Mouse (Mus musculus) heart, adult 2 months (tissue): Measurements from ENCODE around the gene Rpl19. TPM values are rescaled to one million over a fixed set of nuclear protein-coding genes. Genes with fewer than 3 reads are reported as not detected.

Experiments
- DNase-seq, 2 experiments: peaks; one replicate each; pipeline ENCODE4 v3.0.0; 2021
- H3K27ac ChIP-seq: fragments of 200-600 bp; 2 replicates; pipeline ENCODE4 v1.8.1; 2022
- H3K27me3 ChIP-seq: fragments of 200-500 bp; 2 replicates; pipeline ENCODE4 v1.6.1; 2012; ENCODE audit warnings: mild to moderate bottlenecking, low read length, inconsistent platforms, mixed read lengths; ENCODE audit not compliant: control insufficient read depth, insufficient read depth
- H3K36me3 ChIP-seq: fragments of 200-500 bp; 2 replicates; pipeline ENCODE4 v1.6.1; 2012; ENCODE audit warnings: low read length, inconsistent platforms; ENCODE audit not compliant: control insufficient read depth, insufficient read depth
- H3K4me1 ChIP-seq: fragments of 200-500 bp; 2 replicates; pipeline ENCODE4 v1.6.1; 2011; ENCODE audit warnings: low read length; ENCODE audit not compliant: control insufficient read depth, insufficient read depth
- H3K4me3 ChIP-seq: fragments of 200-600 bp; 2 replicates; pipeline ENCODE4 v1.8.1; 2022
- H3K79me2 ChIP-seq: fragments of 200-500 bp; replicated peaks from 2 replicates; pipeline ENCODE4 v1.6.1; 2012; ENCODE audit warnings: mild to moderate bottlenecking, inconsistent platforms, low read length, moderate library complexity, mixed read lengths; ENCODE audit not compliant: control insufficient read depth, insufficient read depth
- H3K9ac ChIP-seq: fragments of 200-500 bp; 2 replicates; pipeline ENCODE4 v1.6.1; 2012; ENCODE audit warnings: low read depth, mild to moderate bottlenecking, control low read depth, inconsistent platforms, low read length, mixed read lengths
- CTCF ChIP-seq: fragments of 200-600 bp; IDR thresholded peaks from 2 replicates; pipeline ENCODE4 v1.8.1; 2022; ENCODE audit warnings: antibody characterized with exemption, mild to moderate bottlenecking, moderate library complexity
- EP300 ChIP-seq: fragments of 200-500 bp; IDR thresholded peaks from 2 replicates; pipeline ENCODE4 v1.6.1; 2011; ENCODE audit warnings: low read depth, low read length, control low read depth; ENCODE audit not compliant: insufficient read depth
- POLR2A ChIP-seq: fragments of 200-500 bp; IDR thresholded peaks from 2 replicates; pipeline ENCODE4 v1.6.1; 2011; ENCODE audit warnings: mild to moderate bottlenecking, low read depth, low read length, control low read depth; ENCODE audit not compliant: insufficient read depth
- WGBS: fragments of 180-500 bp; shearing (Covaris S2); methylation state at CpG from one replicate; pipeline ENCODE4 v1.1.7; 2018; 5-methylcytosine and 5-hydroxymethylcytosine counted together
- intact Hi-C: fragments of 180-260 bp; cut with DNase I; formaldehyde crosslinking; loops from one replicate; pipeline ENCODE4 v1.15.1; 2025
- polyA plus RNA-seq: library from polyadenylated mRNA; depleted of rRNA; stranded (reverse); fragments of >200 nt; gene quantifications from 2 replicates; pipeline ENCODE4 v1.2.3, GENCODE M21; 2012
- total RNA-seq, 2 experiments: library from RNA; stranded (reverse); gene quantifications; 2 replicates each; pipeline ENCODE4 v1.2.3; 2021

Rpl19 gene
- total and polyA plus RNA-seq, 3 experiments = 348 to 604 (median 505) TPM

- H3K4me1 ChIP-seq = peaks cover 2% of the 10 kb centered on the region; the same call in 1 of the 2 replicates
- no peaks in the 10 kb centered on the region for H3K36me3 ChIP-seq
- intact Hi-C loops = no loop called here
- H3K9ac ChIP-seq = no peak overlapping the region
- TF ChIP-seq POLR2A (no peak), CTCF (no peak), EP300 (no peak)
- H3K4me3 ChIP-seq = no peak overlapping the region
- H3K27ac ChIP-seq = no peak overlapping the region
- H3K27me3 ChIP-seq = no peaks in the 10 kb centered on the region
- 50% methylated on average over 8 of the region's 8 CpGs for WGBS
- DNase-seq = no peak
- no peaks in the 10 kb centered on the region for H3K79me2 ChIP-seq
Observed at GRCm38 (mm10) chr11:98019883-98020610, 6.5 kb upstream of the Rpl19 start.

- Histone ChIP-seq H3K27me3 (no peaks in the 10 kb centered on the region), H3K4me3 (no peak overlapping the region), H3K4me1 (peaks cover 2% of the 10 kb centered on the region; the same call in 1 of the 2 replicates), H3K79me2 (no peaks in the 10 kb centered on the region), H3K27ac (no peak overlapping the region), H3K36me3 (no peaks in the 10 kb centered on the region), H3K9ac (no peak overlapping the region)
- no peak for TF ChIP-seq POLR2A
- TF ChIP-seq EP300 = no peak
- TF ChIP-seq CTCF = no peak
- no peak for DNase-seq
- WGBS = 76% methylated on average over 1 of the region's 1 CpGs
- intact Hi-C loops = no loop called here
Observed at GRCm38 (mm10) chr11:98020710-98021109, 5.8 kb upstream of the Rpl19 start.

DNA sequence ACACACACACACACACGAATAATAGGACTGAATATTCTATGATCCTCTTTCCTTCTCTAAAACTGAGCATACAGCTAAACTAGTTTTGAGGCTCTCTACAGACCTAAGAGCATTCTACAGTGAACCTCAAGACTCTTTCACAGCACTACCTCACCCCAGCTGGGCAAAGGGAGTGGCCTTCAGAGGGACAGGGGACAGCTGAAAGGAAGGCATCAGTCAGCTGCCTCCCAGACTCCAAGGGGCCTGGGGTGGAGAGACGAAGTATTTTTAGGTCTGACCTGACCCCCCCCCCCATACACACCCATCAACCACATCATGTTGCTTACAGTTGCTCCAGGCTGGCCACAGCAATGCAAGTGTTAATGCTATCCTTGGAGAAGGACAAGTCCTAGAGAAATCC is 5.4 kb upstream of the Rpl19 start:
- Histone ChIP-seq H3K4me1 (peaks cover 2% of the 10 kb centered on the region; the same call in 1 of the 2 replicates), H3K36me3 (no peaks in the 10 kb centered on the region), H3K79me2 (no peaks in the 10 kb centered on the region), H3K27me3 (no peaks in the 10 kb centered on the region), H3K27ac (no peak overlapping the region), H3K4me3 (no peak overlapping the region), H3K9ac (no peak overlapping the region)
- 61% methylated on average over 2 of the region's 2 CpGs for WGBS
- TF ChIP-seq CTCF = no peak
- TF ChIP-seq EP300 = no peak
- TF ChIP-seq POLR2A = no peak
- DNase-seq = no peak
- intact Hi-C loops = no loop called here

DNA sequence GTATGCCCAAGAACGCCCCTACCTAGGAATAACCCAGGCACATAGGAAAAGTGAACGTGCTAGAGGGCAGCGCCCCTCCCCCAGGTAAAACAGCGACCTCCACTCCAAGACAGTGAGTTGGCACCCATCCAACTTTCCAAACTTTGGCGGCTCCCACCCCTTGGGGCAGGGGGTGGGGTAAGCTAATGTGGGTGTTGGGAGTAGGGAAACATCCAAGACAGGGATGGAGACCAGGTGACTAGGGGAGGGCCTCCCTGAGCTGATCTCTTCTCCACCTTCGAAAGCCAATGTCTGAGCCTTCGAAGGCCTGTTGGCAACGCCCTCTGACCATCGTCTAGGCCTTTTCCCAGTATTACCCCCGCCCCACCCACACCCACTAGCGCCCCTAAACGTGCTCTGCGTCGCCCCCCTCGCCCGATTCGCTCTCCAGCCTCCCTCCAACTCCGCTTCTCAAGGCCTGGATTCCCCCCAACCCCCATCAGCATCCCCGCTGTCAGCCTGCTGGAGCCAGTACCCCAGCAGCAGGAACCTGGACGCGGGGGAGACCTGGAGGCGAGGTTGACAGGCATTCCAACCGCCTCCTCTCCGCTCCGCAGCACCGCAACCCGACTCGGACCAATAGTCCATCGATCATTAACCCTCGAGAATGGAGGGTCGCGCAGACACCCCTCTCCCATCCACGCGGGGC is 4.8 kb upstream of the Rpl19 start:
- intact Hi-C loops = no loop called here
- peak overlapping the region; percentile 90 for H3K9ac ChIP-seq
- 5% methylated on average over 33 of the region's 34 CpGs for WGBS

DNA sequence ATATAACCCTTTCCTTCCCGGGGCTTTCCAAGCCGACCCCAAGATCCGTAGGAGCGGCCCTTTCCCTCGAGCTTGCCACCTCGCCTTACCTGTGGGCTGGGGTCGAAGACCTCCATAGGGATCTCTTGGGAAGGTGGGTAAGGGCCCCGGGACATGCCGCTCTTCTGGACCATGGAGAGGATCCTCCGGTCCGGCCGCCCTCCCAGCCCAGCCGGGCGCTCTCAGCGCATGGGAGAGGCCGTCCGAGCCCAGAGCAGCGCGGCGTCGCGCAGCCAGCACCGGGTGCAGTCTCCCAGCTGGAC is 4.3 kb upstream of the Rpl19 start:
- intact Hi-C loops = no loop called here
- H3K4me3 ChIP-seq = peak overlapping the region; percentile 95
- TF ChIP-seq POLR2A (no peak), EP300 (no peak), CTCF (no peak)
- peaks cover 2% of the 10 kb centered on the region; the same call in 1 of the 2 replicates for H3K4me1 ChIP-seq
- H3K36me3 ChIP-seq = no peaks in the 10 kb centered on the region
- H3K27me3 ChIP-seq = no peaks in the 10 kb centered on the region
- H3K27ac ChIP-seq = peak overlapping the region; percentile 76
- DNase-seq = no peak
- peaks cover 3% of the 10 kb centered on the region for H3K79me2 ChIP-seq
- peak overlapping the region; percentile 90 for H3K9ac ChIP-seq
- WGBS = 1% methylated on average over 23 of the region's 23 CpGs

More for the DNA sequence above, 4.8 kb upstream of the Rpl19 start:
- H3K4me3 ChIP-seq = peak overlapping the region; percentile 95
- no peaks in the 10 kb centered on the region for H3K79me2 ChIP-seq
- H3K36me3 ChIP-seq = no peaks in the 10 kb centered on the region
- no peaks in the 10 kb centered on the region for H3K27me3 ChIP-seq
- peak overlapping the region; percentile 76 for H3K27ac ChIP-seq
- peak in 1 of 2 experiments; percentile 41 for DNase-seq
- TF ChIP-seq POLR2A = no peak
- TF ChIP-seq EP300 = no peak
- TF ChIP-seq CTCF = no peak
- H3K4me1 ChIP-seq = peaks cover 2% of the 10 kb centered on the region; the same call in 1 of the 2 replicates

DNA sequence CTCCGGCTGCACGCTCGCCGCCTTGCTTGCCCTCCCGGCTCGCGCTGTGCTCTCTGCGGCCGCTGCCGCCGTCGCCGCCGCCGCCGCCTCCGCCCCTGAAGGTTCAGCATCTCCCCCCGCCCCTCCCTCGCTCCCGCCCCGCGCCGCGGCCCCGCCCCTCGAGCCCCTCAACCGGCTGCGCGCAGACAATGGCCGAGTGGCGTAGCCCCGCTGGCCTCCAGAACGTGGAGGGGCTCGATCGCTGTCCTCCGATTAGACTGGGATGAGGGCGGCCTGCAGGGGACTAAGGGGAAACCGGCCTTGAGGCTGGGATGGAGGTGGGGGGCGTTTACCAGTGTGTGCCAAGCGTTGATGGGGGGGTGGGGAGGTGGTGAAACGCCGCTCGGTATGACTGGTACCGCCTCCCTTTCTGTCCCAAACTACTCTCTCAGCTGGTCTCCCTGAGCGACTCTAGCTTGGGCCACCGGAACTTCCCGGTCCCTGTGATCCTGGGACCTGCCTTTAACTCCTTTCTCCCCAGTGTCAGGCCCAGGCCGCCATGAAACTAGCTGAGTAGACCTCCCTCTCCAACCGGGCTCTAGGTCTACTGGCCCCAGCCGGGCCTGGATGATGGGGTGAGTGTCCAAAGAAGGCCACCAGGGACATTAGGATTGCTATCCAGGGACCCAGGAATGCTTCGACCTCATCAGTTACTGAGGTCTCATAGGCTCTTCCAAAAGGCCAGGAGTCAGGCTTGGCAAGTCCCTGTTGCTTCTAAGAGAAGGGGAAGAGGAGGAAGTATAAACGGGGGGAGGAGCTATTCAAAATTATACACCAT is 3.7 kb upstream of the Rpl19 start, which contains the start of gene Cacnb1:
TSS of gene Cacnb1 (minus strand) at position 480 of the 817 bp plus-strand sequence.
- peak; percentile 78 to 80 for DNase-seq
- TF ChIP-seq POLR2A = peak; percentile 11
- TF ChIP-seq EP300 = no peak
- 0 out of 2 replicates have a peak, but pooled peaks have one; percentile 11 for TF ChIP-seq CTCF
- peaks cover 3% of the 10 kb centered on the region for H3K79me2 ChIP-seq
- peaks cover 3% of the 10 kb centered on the region; the same call in 1 of the 2 replicates for H3K36me3 ChIP-seq
- intact Hi-C loops = no loop called here
- H3K27me3 ChIP-seq = no peaks in the 10 kb centered on the region
- peak within 1 kb of the TSS; percentile 95 for H3K4me3 ChIP-seq
- H3K9ac ChIP-seq = peak within 1 kb of the TSS; percentile 90
- H3K4me1 ChIP-seq = peaks cover 2% of the 10 kb centered on the region; the same call in 1 of the 2 replicates
- WGBS = 2% methylated on average over 52 of the region's 52 CpGs
- H3K27ac ChIP-seq = peak within 1 kb of the TSS; percentile 76
